Comparison of ENCODE assay signal across 16 mouse cellular contexts in genomic region chr14:114418851-114419250, GRCm38 (mm10).
"Had no signal": no experiment of that assay in that cellular context is flagged by ENCODE, and none has a peak within 500 bp of the region (broad histone marks: within the 10 kb centered on the region; RNA-seq: fewer than 3 reads in every experiment).

No protein-coding gene starts in this region.

- H3K9me3 ChIP-seq: neural tube, embryonic 13.5 days; neural tube, embryonic 15.5 days; stomach, embryonic 15.5 days had no signal

- H3K4me2 ChIP-seq: neural tube, embryonic 13.5 days; neural tube, embryonic 15.5 days; stomach, embryonic 15.5 days had no signal

- H3K27ac ChIP-seq: neural tube, embryonic 13.5 days; neural tube, embryonic 15.5 days; stomach, embryonic 15.5 days; stomach, postnatal 0 days had no signal

- H3K9ac ChIP-seq: neural tube, embryonic 13.5 days; neural tube, embryonic 15.5 days; stomach, embryonic 15.5 days had no signal

- DNase-seq: retina, postnatal 1 day; right cerebral cortex, adult 18-20 months; right cerebral cortex, postnatal 14 days; right cerebral cortex, postnatal 25 days; right cerebral cortex, postnatal 4 days; spleen, adult 18-20 months; thymus, adult 18-20 months; thymus, adult 2 months; thymus, postnatal 14 days; thymus, postnatal 25 days; thymus, postnatal 36 days; thymus, postnatal 4 days had no signal

- H3K4me1 ChIP-seq: neural tube, embryonic 13.5 days; neural tube, embryonic 15.5 days; stomach, embryonic 15.5 days had no signal

- H3K36me3 ChIP-seq: neural tube, embryonic 13.5 days; neural tube, embryonic 15.5 days; stomach, embryonic 15.5 days had no signal

- H3K27me3 ChIP-seq: neural tube, embryonic 13.5 days; neural tube, embryonic 15.5 days; stomach, embryonic 15.5 days had no signal

- H3K4me3 ChIP-seq: neural tube, embryonic 13.5 days; neural tube, embryonic 15.5 days; stomach, embryonic 15.5 days had no signal
